Mouse (Mus musculus) hindbrain, embryonic 14.5 days (tissue): ENCODE measurements around the gene Ttn. TPM values are rescaled to one million over a fixed set of nuclear protein-coding genes. Genes with fewer than 3 reads are reported as not detected.

Source experiments
- ATAC-seq: fragments of 200-750 bp; cut with Nextera tagmentation; 2 replicates; pipeline ENCODE4 v1.8.0; 2017; ENCODE audit warnings: moderate number of reproducible peaks, mild to moderate bottlenecking, moderate TSS enrichment, moderate library complexity; ENCODE audit not compliant: low FRiP score
- DNase-seq: peaks from one replicate; pipeline ENCODE4 v3.0.0-alpha.2; 2015; ENCODE audit warnings: low spot score
- H3K27ac ChIP-seq: fragments of 300-500 bp; sonication (generic); 2 replicates; pipeline ENCODE4 v1.5.1; 2014; ENCODE audit warnings: mild to moderate bottlenecking, moderate library complexity
- H3K27me3 ChIP-seq: fragments of 300-500 bp; sonication (generic); 2 replicates; pipeline ENCODE4 v1.6.1; 2014; ENCODE audit warnings: mild to moderate bottlenecking, low read length, mixed read lengths; ENCODE audit not compliant: control insufficient read depth, insufficient read depth
- H3K36me3 ChIP-seq: fragments of 300-500 bp; sonication (generic); replicated peaks from 2 replicates; pipeline ENCODE4 v1.6.1; 2014; ENCODE audit not compliant: control insufficient read depth, insufficient read depth
- H3K4me1 ChIP-seq: fragments of 300-500 bp; sonication (generic); replicated peaks from 2 replicates; pipeline ENCODE4 v1.6.1; 2014; ENCODE audit warnings: antibody characterized with exemption, low read length, mixed read lengths; ENCODE audit not compliant: control insufficient read depth, insufficient read depth
- H3K4me2 ChIP-seq: fragments of 300-500 bp; sonication (generic); replicated peaks from 2 replicates; pipeline ENCODE4 v1.6.1; 2014; ENCODE audit warnings: mild to moderate bottlenecking, moderate library complexity
- H3K4me3 ChIP-seq: fragments of 300-500 bp; sonication (generic); replicated peaks from 2 replicates; pipeline ENCODE4 v1.5.1; 2014; ENCODE audit warnings: mild to moderate bottlenecking, low read length
- H3K9ac ChIP-seq: fragments of 300-500 bp; sonication (generic); 2 replicates; pipeline ENCODE4 v1.6.1; 2014
- H3K9me3 ChIP-seq: fragments of 300-500 bp; sonication (generic); 2 replicates; pipeline ENCODE4 v1.6.1; 2016; ENCODE audit warnings: low read length; ENCODE audit not compliant: control insufficient read depth
- WGBS: fragments of 180-500 bp; shearing (Covaris S2); extraction: QIAGEN DNeasy Blood & Tissue Kit; methylation state at CpG from one replicate; pipeline ENCODE4 v1.1.7; 2014; 5-methylcytosine and 5-hydroxymethylcytosine counted together
- polyA plus RNA-seq: library from polyadenylated mRNA; unstranded; fragments of >200 nt; fragmentation: Nextera tagmentation; extraction: Ambion mirVana; gene quantifications from 2 replicates; pipeline ENCODE4 v1.2.1, GENCODE M21; 2014

Gene Ttn
- polyA plus RNA-seq, 1 experiment from 2014 or later = 0.37 TPM

GRCm38 (mm10) chr2:76928816-76929215, 53.5 kb downstream of the Ttn start:
- DNase-seq (no peak), ATAC-seq (no peak)
- no peak overlapping the region for H3K27ac ChIP-seq
- H3K27me3 ChIP-seq = no peaks in the 10 kb centered on the region
- no peaks in the 10 kb centered on the region for H3K4me1 ChIP-seq
- H3K36me3 ChIP-seq = no peaks in the 10 kb centered on the region
- H3K9me3 ChIP-seq = no peaks in the 10 kb centered on the region
- no peak overlapping the region for H3K4me3 ChIP-seq
- H3K9ac ChIP-seq = no peak overlapping the region
- 75% methylated on average over 3 of the region's 3 CpGs for WGBS
- H3K4me2 ChIP-seq = no peak overlapping the region

- H3K4me3 ChIP-seq = no peak overlapping the region
- no peaks in the 10 kb centered on the region for H3K9me3 ChIP-seq
- H3K4me1 ChIP-seq = no peaks in the 10 kb centered on the region
- no peak overlapping the region for H3K9ac ChIP-seq
- no peaks in the 10 kb centered on the region for H3K27me3 ChIP-seq
- ATAC-seq (no peak), DNase-seq (no peak)
- 85% methylated on average over 7 of the region's 7 CpGs for WGBS
- no peak overlapping the region for H3K27ac ChIP-seq
- H3K4me2 ChIP-seq = no peak overlapping the region
- no peaks in the 10 kb centered on the region for H3K36me3 ChIP-seq
Observed at GRCm38 (mm10) chr2:76928298-76928697, 54.0 kb downstream of the Ttn start.

- no peak for DNase-seq
- WGBS = 74% methylated on average over 12 of the region's 12 CpGs
Observed at GRCm38 (mm10) chr2:76926927-76927326, 55.4 kb downstream of the Ttn start.

GRCm38 (mm10) chr2:76914959-76915358, 67.4 kb downstream of the Ttn start:
- H3K9me3 ChIP-seq = 0 out of 2 replicates have a peak, but pooled peaks cover 7% of the 10 kb centered on the region
- 99% methylated on average over 10 of the region's 10 CpGs for WGBS
- ATAC-seq (no peak), DNase-seq (no peak)
- no peak overlapping the region for H3K27ac ChIP-seq
- no peak overlapping the region for H3K4me3 ChIP-seq
- H3K4me1 ChIP-seq = no peaks in the 10 kb centered on the region
- H3K27me3 ChIP-seq = no peaks in the 10 kb centered on the region
- H3K9ac ChIP-seq = no peak overlapping the region
- no peak overlapping the region for H3K4me2 ChIP-seq
- H3K36me3 ChIP-seq = no peaks in the 10 kb centered on the region

More at GRCm38 (mm10) chr2:76926927-76927326, 55.4 kb downstream of the Ttn start:
- no peaks in the 10 kb centered on the region for H3K9me3 ChIP-seq
- no peaks in the 10 kb centered on the region for H3K4me1 ChIP-seq
- H3K27ac ChIP-seq = no peak overlapping the region
- H3K9ac ChIP-seq = no peak overlapping the region
- H3K27me3 ChIP-seq = no peaks in the 10 kb centered on the region
- no peaks in the 10 kb centered on the region for H3K36me3 ChIP-seq
- no peak for ATAC-seq
- no peak overlapping the region for H3K4me2 ChIP-seq
- no peak overlapping the region for H3K4me3 ChIP-seq

- no peaks in the 10 kb centered on the region for H3K4me1 ChIP-seq
- H3K36me3 ChIP-seq = no peaks in the 10 kb centered on the region
- ATAC-seq (no peak), DNase-seq (no peak)
- no peak overlapping the region for H3K4me3 ChIP-seq
- H3K9me3 ChIP-seq = no peaks in the 10 kb centered on the region
- no peak overlapping the region for H3K4me2 ChIP-seq
- H3K27me3 ChIP-seq = no peaks in the 10 kb centered on the region
- H3K27ac ChIP-seq = no peak overlapping the region
- 85% methylated on average over 15 of the region's 15 CpGs for WGBS
- H3K9ac ChIP-seq = no peak overlapping the region
Observed at GRCm38 (mm10) chr2:76908705-76909457, 73.5 kb downstream of the Ttn start.

GRCm38 (mm10) chr2:76903351-76903750, 79.0 kb downstream of the Ttn start:
- Histone ChIP-seq H3K27me3 (no peaks in the 10 kb centered on the region), H3K4me3 (no peak overlapping the region), H3K27ac (no peak overlapping the region), H3K36me3 (no peaks in the 10 kb centered on the region), H3K4me1 (no peaks in the 10 kb centered on the region), H3K9ac (no peak overlapping the region), H3K4me2 (no peak overlapping the region), H3K9me3 (no peaks in the 10 kb centered on the region)
- ATAC-seq (no peak), DNase-seq (no peak)
- WGBS = 94% methylated on average over 11 of the region's 11 CpGs

- Histone ChIP-seq H3K9me3 (no peaks in the 10 kb centered on the region), H3K4me3 (no peak overlapping the region), H3K4me2 (no peak overlapping the region), H3K9ac (no peak overlapping the region), H3K27me3 (no peaks in the 10 kb centered on the region), H3K36me3 (no peaks in the 10 kb centered on the region), H3K4me1 (no peaks in the 10 kb centered on the region), H3K27ac (no peak overlapping the region)
- 89% methylated on average over 24 of the region's 24 CpGs for WGBS
- no peak for DNase-seq
- ATAC-seq = no peak
Observed at GRCm38 (mm10) chr2:76901476-76902086, 80.8 kb downstream of the Ttn start.

GRCm38 (mm10) chr2:76899886-76900285, 82.5 kb downstream of the Ttn start:
- Histone ChIP-seq H3K9me3 (no peaks in the 10 kb centered on the region), H3K4me2 (no peak overlapping the region)
- WGBS = 95% methylated on average over 11 of the region's 11 CpGs

GRCm38 (mm10) chr2:76896990-76897389, 85.4 kb downstream of the Ttn start:
- H3K4me3 ChIP-seq = no peak overlapping the region
- no peak for ATAC-seq
- H3K9me3 ChIP-seq = no peaks in the 10 kb centered on the region

More at GRCm38 (mm10) chr2:76899886-76900285, 82.5 kb downstream of the Ttn start:
- no peak for DNase-seq
- Histone ChIP-seq H3K27me3 (no peaks in the 10 kb centered on the region), H3K36me3 (no peaks in the 10 kb centered on the region), H3K4me1 (no peaks in the 10 kb centered on the region), H3K4me3 (no peak overlapping the region), H3K27ac (no peak overlapping the region), H3K9ac (no peak overlapping the region)
- no peak for ATAC-seq

More at GRCm38 (mm10) chr2:76896990-76897389, 85.4 kb downstream of the Ttn start:
- Histone ChIP-seq H3K36me3 (no peaks in the 10 kb centered on the region), H3K27me3 (no peaks in the 10 kb centered on the region), H3K4me1 (no peaks in the 10 kb centered on the region), H3K27ac (no peak overlapping the region), H3K4me2 (no peak overlapping the region), H3K9ac (no peak overlapping the region)
- 95% methylated on average over 8 of the region's 8 CpGs for WGBS
- DNase-seq = no peak
